Mouse (Mus musculus): ENCODE results near the gene Gm364.
A peak's percentile ranks its signal among the peaks of the same experiment; 100 is the strongest.

The Gm364 gene

DNA sequence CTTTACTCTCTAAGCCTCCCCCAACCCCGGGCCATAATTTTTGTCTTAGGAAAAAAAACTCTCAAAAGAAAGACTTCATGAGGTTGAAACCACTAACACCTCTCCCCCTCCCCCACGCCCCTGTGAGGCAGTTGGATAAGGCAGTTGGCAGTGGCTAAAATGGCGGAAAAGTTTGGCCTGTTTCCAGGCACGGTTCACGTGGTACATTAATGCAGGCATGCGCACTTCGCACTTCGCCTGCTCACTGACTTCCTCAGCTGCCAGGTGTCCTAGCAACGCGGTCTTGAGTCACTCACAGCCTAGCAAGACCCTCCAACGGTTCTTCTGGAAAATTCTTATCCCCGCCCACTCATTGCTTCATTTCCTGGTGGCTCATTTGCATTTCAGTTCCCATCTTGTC is at the start of gene Gm364:
Gene Gm364 (plus strand): TSS at position 386 of the 400 bp plus-strand sequence.
- no peak for DNase-seq (ENCODE audit: low read depth)

DNA sequence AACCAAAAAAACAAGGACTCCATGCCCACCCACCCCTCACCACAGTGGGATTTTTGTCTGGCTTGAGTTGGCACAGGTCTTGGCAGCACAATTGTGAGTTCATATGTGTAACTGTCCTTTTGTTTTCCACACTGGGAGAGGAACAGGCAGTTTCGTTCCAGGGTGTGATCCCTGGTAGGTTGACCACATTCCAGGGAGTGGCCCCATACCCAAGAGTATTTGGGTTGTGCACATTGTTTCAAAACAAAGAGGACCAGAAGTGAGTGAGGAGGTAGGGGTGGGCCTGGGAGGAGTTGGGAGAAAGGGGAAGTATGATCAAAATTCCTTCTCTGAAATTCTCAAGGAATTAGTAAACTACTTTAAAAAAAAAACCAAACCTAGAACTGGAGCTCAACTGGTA is 49.6 kb upstream of the Gm364 start:
- no peak for DNase-seq (ENCODE audit: low read depth)

DNA sequence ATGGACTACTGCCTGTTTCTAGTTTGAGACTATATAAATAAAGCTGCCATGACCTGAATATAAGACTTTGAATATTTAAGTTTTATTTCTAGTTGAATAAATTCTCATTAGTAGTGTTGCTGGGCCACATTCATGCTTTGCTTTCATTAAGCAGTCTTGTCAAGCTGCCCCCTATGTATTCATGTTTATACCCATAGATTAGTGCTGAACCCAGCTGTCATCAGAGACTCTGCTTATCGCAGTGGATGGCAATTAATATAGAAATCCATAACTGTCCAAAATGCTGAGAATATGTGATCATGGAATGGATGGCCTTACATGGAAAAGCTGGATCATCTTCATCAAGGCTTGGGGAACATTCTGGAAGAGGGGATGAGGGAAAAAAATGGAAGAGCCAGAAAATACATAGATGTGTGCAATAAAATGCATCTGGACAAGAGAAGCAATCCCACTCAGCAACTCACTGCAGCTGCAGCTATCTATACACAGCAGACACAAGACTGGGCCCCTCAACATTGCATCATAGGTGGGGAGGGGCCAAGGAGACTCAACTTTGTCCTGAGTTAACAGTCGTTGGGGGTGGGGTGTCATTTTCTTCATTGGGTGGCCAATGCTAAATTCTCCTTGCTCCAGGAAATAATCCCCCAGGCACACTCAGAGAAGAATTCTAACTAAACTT is 43.9 kb upstream of the Gm364 start:
- DNase-seq (ENCODE audit: low read depth) = peak; percentile 19

DNA sequence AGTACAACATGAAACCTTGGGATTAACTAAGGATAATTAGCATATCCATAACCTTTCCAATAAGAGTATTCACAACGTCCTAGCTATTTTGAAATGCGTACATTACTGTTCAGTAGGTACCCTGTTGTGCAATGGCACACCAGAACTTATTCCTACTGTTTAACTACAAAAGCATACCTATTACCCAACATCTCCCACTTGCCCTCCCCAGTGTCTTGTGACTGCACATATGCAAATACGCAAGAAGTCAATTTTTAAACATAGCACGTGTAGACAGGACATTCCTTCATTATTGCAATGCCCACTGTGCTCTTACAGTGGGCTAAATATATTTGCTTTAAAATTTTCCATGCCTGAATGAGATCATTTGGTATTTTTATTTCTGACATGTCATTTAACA is 36.0 kb upstream of the Gm364 start:
- DNase-seq (ENCODE audit: low read depth) = no peak

DNA sequence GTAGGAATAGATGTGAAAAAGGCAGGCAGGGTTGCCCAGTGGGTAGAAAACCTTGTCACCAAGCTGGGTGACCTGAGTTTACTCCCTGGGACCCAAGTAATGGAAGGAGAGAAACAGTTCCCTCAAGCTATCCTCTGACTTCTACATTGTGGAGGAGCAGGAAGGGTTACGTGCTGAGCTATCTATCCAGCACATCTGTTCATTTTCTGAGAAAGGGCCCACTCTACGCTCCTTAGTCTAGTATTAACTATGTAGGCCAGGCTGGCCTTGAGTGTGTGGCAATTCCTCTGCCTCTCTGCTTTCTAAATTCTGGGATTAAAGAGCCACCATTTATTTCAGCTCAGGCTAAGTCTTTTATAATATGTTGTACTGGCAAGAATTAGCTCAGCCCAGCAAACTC is 35.4 kb upstream of the Gm364 start:
- no peak for DNase-seq (ENCODE audit: low read depth)

DNA sequence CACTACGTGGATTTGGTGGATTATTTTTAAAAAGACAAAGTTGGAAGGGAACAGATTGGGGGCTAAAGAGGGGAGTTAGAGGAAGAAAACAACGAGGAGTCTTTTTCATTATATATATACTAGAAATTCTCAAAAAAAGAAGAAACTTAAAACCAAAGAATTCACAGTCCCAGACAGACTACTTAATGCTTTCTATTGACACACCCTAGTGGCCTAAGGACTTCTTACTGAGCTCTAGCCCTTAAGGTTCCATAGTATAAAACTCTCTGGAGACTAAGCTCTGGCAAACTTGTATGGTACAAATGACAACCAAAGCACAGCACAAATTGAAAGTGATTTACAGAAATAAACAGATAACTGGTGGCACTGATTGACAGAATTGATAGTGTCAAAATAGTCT is 34.9 kb upstream of the Gm364 start:
- no peak for DNase-seq (ENCODE audit: low read depth)

DNA sequence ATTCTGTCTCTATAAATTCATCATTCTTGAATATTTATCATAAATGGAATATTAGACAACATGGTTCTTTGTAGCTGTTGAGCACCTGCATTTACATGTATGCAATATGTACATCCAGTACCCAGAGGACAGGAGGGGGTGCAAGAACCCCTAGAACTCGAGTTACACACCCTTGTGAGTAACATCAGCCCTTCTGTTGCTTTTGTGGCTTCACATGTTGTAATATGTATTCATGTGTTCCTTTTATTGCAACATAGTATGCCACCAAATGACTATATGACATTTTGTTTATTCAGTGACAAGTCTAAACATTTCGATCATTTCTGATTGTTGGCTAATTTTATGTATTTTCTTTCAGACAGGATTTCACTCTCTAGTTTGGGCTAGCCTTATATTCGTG is 31.9 kb upstream of the Gm364 start:
- DNase-seq (ENCODE audit: low read depth) = no peak

DNA sequence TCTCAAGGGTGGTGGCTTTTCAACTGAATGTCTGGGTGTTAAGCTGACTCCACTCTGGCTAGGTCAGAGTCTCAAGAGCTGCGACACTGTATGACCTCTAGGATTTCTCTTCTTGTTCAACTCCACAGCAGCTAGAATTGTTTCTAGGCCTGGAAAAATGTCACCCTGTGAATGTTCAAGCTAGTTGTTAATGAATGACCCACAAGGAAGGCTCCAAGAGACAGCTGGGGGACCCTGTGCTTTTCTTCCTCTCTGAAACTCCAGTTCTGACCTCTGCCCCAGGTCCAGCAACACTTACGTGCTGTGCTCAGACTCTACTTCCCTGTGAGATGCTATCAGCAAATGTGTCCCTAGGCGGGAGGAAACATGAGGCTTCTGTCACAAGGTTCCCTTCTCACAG is 30.4 kb upstream of the Gm364 start:
- DNase-seq (ENCODE audit: low read depth) = no peak

DNA sequence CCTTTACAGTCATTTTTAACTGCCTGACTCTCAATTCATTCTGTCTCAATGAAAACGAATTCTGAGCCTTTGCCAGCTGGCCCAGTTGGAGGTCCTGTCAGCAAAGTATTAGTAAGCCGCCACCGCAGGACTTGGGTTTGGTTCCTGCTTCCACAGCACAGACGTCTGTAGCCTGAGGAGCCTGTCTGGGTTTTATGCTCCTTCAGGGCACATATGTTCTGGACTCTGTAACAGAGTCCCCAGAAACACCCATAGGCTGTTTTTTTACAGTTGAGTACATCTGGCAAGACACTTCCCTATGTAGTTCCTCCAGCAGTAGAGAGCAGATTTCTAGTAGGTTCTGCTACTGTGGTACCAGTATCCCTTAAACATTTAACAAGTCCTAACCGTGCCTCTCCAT is 28.0 kb upstream of the Gm364 start:
- DNase-seq (ENCODE audit: low read depth) = no peak

DNA sequence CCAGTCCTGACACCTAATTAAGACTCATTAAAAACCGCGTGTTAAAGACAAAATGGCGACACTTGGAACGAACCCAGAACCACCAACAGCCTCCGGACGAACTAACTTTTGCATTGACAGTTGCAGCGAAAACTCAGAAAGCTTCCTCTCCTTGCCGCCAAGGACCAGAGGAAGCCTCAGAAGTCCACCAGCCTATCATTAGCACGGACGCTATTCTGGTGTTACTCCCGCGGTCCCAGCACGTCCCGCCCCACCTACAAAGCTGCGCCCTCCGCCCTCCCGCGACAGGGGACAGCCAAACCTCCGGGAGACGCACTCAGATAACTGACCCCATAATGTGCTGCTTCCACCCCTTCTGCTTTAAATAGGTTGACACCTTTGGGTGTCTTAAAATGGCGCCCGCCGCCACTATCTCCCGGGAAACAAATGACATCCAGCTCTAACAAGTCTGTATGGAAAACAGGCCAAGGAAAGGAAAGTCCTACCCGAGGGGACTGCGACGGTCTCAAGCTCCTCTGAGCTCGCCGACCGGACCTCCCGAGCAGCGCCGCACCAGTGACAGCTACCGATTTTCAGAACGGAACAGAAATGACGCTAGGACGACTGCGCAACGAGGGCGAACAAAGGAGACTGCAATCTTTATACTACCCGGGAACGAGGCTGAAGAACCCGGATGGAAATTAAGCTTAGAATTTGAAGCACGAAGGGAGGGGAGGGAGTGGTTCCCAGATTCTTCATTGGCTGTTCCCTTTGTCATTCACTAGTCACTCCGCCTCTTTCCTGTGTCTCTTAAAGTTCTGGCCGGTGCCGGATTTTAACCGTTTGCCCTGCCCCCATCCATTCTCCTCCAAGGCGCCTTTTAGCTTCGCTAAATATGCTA is 16.3 kb upstream of the Gm364 start, which contains the start of gene Rbmx:
Gene Rbmx (minus strand): TSS at position 670 of the 880 bp plus-strand sequence.
- peak; percentile 77 for DNase-seq (ENCODE audit: low read depth)

DNA sequence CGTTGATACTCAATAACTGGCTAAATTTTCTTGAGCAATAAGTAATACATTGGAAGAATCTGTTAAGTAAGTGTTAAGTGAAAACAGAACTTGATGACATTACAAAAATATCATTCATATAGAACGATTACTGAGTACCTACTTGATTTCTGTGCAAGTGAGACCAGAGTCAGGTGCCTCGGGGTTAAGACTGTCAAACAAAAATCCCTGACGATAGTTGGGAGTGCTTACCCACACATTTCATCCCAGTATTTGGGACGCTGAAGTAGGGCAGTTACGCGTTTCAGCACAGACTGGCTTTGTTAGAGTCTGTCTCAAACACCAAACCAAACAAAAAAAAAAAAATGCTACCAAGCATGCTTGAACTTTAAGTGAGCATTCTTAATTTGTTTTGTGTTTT is 15.5 kb upstream of the Gm364 start:
- no peak for DNase-seq (ENCODE audit: low read depth)

DNA sequence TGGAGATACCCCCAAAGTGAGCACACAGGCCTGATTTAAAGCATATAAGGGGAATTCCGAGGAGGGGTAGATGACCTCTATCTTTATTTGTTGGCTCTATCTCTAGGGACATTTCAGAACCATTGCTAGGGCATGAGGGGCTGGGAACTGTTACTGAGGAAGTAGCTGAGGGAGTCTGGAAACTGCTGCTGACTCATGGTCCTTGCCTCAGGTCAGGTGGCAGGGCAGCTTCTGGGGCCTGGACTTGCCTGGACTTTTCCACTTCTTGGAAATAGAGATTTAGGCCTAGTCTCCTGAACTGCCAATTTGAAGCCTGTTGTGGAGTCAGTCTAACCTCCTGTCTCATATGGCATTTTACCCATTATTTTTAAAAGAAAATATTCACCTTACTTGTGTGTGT is 7.6 kb upstream of the Gm364 start:
- DNase-seq (ENCODE audit: low read depth) = no peak

DNA sequence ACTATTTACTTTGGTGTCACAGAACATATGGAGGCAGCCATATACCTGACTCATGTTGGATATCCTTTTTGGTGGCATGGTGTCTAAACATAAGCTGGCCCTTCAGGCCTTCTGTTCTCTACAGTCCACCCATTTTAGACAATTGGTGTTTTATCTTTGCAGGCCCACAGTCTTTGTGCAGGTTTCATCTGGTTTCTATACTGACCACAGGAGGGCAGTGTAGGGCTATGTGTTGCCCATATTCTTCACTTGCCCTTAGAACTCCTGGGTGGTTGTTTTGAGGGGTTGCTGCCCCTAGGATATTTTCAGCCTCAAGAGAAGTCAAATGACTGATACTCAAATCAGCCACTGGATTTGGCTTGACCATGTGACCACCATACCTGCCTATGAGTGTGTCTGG is 5.3 kb upstream of the Gm364 start:
- peak; percentile 13 for DNase-seq (ENCODE audit: low read depth)

DNA sequence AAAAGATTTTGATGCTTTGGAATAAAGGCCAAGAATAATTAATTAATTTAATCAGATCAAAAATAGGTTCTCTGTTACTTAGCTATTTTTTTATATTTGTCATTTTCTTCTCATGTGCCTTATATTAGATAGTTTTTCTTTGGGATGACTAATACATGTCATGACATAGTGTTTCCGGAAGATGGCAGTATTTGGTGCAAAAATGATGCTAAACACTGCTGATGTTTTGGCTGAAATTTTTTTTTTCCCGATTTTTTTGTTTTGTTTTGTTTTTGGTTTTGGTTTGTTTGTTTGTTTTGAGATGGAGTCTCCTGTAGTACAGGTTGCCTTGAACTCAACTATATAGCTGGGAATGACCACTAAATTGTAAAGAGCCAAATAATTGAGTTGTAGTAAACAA is 22.7 kb downstream of the Gm364 start:
- no peak for DNase-seq (ENCODE audit: low read depth)

DNA sequence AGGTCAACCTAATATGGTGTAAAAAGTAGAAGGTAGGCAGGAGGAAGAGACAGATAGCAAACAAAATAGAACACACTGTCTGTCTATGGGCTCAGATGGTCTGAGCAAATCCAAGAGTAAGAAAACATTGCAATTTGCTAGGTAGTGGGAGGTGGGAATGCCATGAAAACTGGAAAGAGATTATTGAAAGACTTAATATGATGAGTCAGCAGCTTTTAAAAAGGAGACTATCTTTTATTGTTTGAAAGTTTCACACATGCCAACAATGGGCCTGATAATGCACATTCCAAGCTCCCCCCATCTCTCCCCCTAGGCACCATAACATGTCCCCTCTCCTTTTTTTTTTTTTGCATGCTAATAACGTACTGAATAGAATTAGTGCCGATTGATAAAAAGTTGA is 24.9 kb downstream of the Gm364 start:
- no peak for DNase-seq (ENCODE audit: low read depth)

DNA sequence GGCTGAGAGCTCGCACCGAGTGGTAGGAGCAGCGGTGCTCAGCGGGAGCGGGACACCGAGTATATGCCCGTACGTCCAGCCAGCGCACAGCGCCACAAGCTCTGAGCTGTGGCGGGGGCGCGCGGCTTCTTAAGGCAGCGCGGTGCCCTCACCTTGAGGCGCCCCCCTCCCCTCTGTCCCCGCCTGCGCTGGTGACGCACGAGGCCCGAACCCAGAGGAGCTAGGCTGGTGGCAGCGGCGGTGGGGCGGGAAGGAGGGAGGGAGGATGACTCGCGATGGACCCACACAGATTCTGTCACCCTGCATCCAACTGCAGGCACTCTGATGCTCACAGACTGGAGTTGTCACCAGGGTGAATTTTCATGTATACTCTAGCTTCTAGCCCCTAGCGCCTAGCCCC is 94.7 kb downstream of the Gm364 start, which contains the start of gene Gpr101:
Gene Gpr101 (minus strand): TSS at position 124 of the 400 bp plus-strand sequence.
- no peak for DNase-seq (ENCODE audit: low read depth)

DNA sequence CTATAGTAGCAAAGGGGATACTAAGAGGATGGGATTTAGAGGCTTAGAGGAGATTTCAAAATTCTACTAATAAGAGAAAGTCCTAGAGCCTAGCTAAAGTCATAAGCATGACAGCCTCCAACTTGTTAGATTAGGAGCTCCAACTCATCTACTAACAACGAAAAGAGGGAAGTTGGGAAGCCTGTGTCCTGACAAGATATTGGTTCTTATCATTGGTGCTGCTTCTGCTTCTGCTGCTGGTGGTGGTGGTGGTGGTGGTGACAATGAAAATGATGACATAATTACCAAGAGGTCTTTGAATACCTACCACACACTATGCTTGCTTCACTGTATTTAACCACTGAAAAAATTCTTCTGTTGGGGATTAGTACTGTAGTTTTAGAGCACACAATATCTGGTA is 97.3 kb downstream of the Gm364 start:
- DNase-seq (ENCODE audit: low read depth) = no peak

DNA sequence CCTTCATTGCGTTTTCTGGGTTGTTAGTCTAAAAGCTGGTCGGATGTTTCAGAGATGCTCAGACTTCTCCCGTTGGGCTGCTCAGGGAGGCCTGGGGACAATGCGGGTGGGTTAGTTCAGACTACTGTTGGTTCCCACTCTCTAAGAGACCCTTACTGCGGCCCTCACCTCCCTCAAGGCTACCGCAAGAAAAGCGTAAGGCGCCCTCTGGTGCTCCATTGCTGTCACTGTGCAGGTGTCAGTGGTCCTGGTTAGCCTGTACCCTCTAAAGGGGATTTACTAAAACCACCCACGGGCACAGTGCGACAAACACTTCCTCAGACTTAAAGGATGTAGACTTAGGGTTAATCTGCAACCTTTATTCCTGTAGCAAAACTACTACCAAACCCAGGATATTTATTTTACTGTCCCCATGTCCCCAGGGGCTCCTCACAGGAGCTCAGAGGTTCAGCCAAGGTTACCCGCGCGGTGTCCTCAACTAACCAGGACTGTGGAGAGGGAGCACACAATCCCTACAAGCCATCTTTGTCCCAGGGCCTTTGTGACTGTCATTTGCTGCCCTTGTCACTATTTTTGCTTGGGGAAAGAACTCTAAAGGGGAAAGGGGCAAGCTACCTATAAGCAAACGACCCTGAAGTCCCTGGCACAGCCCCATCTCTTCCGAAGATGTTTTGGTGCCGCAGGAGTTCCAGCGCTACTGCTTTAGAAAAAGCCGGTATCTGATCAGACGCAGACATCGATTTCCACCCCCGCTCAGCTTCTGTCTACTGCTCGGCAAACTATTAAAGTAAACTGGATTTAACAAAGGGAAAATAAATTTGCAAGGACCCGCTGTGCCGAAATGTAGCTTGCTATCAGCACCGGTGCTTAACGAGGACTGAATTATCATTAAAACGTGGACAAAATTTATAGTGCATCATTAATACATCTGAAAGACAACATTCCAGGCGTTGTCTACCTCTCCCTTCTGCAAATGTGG is 112.5 kb downstream of the Gm364 start:
- DNase-seq (ENCODE audit: low read depth) = no peak
